Mouse (Mus musculus): Measurements from ENCODE around the gene Tbc1d8b. TPM values are rescaled to one million over a fixed set of nuclear protein-coding genes. Genes with fewer than 3 reads are reported as not detected.

Gene Tbc1d8b
- polyA plus RNA-seq (2016; fragmentation: Nextera tagmentation; extraction: Ambion mirVana), result 2.1 and 2.3 TPM in 2 replicates

- Histone ChIP-seq H3K9me3 (no peaks in the 10 kb centered on the region), H3K4me3 (replicated peaks) (peak within 1 kb of the TSS; percentile 51), H3K9ac (replicated peaks) (peak within 1 kb of the TSS; percentile 57), H3K27ac (0 out of 2 replicates have a peak within 1 kb of the TSS, but pooled peaks have one; percentile 17), H3K36me3 (no peaks in the 10 kb centered on the region), H3K27me3 (peaks cover 20% of the 10 kb centered on the region), H3K4me2 (peak within 1 kb of the TSS; percentile 56), H3K4me1 (replicated peaks) (no peaks in the 10 kb centered on the region)
- peak; percentile 99 for ATAC-seq (ENCODE audit: insufficient number of reproducible peaks, insufficient read depth, low FRiP score, low TSS enrichment, low read depth)
- 17% methylated on average over 43 of the region's 43 CpGs for WGBS
Observed at GRCm38 (mm10) chrX:139684775-139685695, at the start of gene Tbc1d8b. Tbc1d8b (plus strand) TSS chrX:139684996.

DNA sequence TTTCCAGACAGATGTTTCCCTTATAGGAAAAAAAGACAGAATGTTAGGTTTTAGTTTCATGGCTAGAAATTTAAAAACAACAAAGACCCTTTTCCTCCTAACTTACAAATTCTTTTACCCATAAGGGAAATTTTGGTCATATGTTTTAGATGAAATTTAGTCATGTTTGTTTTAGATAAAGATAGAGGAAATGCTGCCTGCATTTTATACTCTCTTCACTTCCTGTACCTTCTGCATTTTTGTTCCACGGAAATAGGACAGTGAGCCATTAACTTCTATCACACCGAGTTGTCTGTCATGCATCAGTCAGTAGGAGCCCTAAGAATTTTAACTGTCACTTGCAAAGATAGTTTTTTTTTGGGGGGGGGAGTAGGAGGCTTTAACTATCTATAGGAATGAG lies 45.1 kb upstream of the Tbc1d8b start:
- Histone ChIP-seq H3K4me2 (no peak overlapping the region), H3K27me3 (peaks cover 7% of the 10 kb centered on the region; the same call in 1 of the 2 replicates), H3K36me3 (no peaks in the 10 kb centered on the region), H3K27ac (no peak overlapping the region), H3K9ac (replicated peaks) (no peak overlapping the region), H3K4me1 (replicated peaks) (no peaks in the 10 kb centered on the region), H3K4me3 (replicated peaks) (no peak overlapping the region), H3K9me3 (no peaks in the 10 kb centered on the region)
- WGBS, result 73% methylated on average over 2 of the region's 2 CpGs
- ATAC-seq (ENCODE audit: insufficient number of reproducible peaks, insufficient read depth, low FRiP score, low TSS enrichment, low read depth), result no peak

- H3K27me3 ChIP-seq, result peaks cover 7% of the 10 kb centered on the region; the same call in 1 of the 2 replicates
Observed at GRCm38 (mm10) chrX:139640418-139640817, 44.4 kb upstream of the Tbc1d8b start.

DNA sequence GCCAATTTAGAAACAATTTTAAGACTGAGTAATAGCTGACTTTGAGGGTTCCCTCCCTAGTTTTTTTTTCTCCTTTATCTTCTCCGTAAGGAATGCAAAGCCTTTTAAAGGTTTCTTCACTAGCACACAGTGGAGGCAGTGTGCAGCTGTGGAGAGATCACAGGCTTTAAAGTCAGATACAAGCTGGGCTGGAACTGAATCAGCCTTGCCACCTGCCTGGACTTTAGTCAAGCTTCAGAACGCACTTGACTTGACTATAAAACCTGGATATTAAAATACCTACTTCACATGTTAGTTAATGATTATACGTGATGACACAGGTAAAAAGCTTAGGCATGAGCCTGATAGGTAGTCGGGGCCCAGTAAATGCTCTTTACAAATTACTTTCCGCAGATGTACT lies 32.6 kb upstream of the Tbc1d8b start:
- ATAC-seq (ENCODE audit: insufficient number of reproducible peaks, insufficient read depth, low FRiP score, low TSS enrichment, low read depth), result no peak
- Histone ChIP-seq H3K9me3 (no peaks in the 10 kb centered on the region), H3K27ac (no peak overlapping the region), H3K4me2 (no peak overlapping the region), H3K27me3 (peaks cover 6% of the 10 kb centered on the region; the same call in 1 of the 2 replicates), H3K36me3 (no peaks in the 10 kb centered on the region), H3K9ac (replicated peaks) (no peak overlapping the region), H3K4me3 (replicated peaks) (no peak overlapping the region), H3K4me1 (replicated peaks) (no peaks in the 10 kb centered on the region)
- 75% methylated on average over 5 of the region's 5 CpGs for WGBS

More at GRCm38 (mm10) chrX:139640418-139640817, 44.4 kb upstream of the Tbc1d8b start:
- no peak for ATAC-seq (ENCODE audit: insufficient number of reproducible peaks, insufficient read depth, low FRiP score, low TSS enrichment, low read depth)
- H3K9ac ChIP-seq (replicated peaks), result no peak overlapping the region
- H3K9me3 ChIP-seq, result no peaks in the 10 kb centered on the region
- H3K4me3 ChIP-seq (replicated peaks), result no peak overlapping the region
- H3K4me2 ChIP-seq, result no peak overlapping the region
- H3K36me3 ChIP-seq, result no peaks in the 10 kb centered on the region
- H3K4me1 ChIP-seq (replicated peaks), result no peaks in the 10 kb centered on the region
- no peak overlapping the region for H3K27ac ChIP-seq

DNA sequence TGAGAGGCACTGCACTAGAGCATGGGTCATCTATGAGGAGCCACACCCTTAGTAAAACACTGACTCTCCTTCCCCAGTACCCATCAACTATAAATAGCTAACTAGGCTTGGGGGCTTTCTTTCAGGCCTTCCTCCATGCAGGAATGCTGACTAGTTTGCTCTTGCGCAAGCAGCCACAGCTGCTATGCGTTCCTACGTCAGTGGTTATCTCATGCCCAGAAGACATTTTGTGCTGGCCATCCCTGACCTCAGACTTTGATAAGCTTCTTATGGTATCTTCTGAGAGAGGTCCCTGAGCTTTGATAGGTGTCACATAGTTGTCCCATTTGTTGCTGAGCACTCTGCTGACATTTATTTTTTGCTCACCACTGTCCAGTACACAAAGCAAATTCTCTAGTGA lies 31.5 kb upstream of the Tbc1d8b start:
- Histone ChIP-seq H3K4me1 (replicated peaks) (no peaks in the 10 kb centered on the region), H3K4me2 (no peak overlapping the region), H3K4me3 (replicated peaks) (no peak overlapping the region), H3K27ac (no peak overlapping the region), H3K9ac (replicated peaks) (no peak overlapping the region), H3K36me3 (no peaks in the 10 kb centered on the region), H3K9me3 (no peaks in the 10 kb centered on the region), H3K27me3 (0 out of 2 replicates have a peak, but pooled peaks cover 2% of the 10 kb centered on the region)
- ATAC-seq (ENCODE audit: insufficient number of reproducible peaks, insufficient read depth, low FRiP score, low TSS enrichment, low read depth), result no peak
- WGBS, result 86% methylated on average over 3 of the region's 3 CpGs

- 0 out of 2 replicates have a peak, but pooled peaks cover 3% of the 10 kb centered on the region for H3K27me3 ChIP-seq
- WGBS, result 68% methylated on average over 5 of the region's 5 CpGs
Observed at GRCm38 (mm10) chrX:139654350-139655063, 30.3 kb upstream of the Tbc1d8b start.

GRCm38 (mm10) chrX:139662111-139662510 lies 22.7 kb upstream of the Tbc1d8b start:
- Histone ChIP-seq H3K9me3 (no peaks in the 10 kb centered on the region), H3K9ac (replicated peaks) (no peak overlapping the region), H3K4me2 (no peak overlapping the region), H3K4me1 (replicated peaks) (no peaks in the 10 kb centered on the region), H3K4me3 (replicated peaks) (no peak overlapping the region), H3K27me3 (0 out of 2 replicates have a peak, but pooled peaks cover 3% of the 10 kb centered on the region), H3K36me3 (no peaks in the 10 kb centered on the region), H3K27ac (no peak overlapping the region)
- ATAC-seq (ENCODE audit: insufficient number of reproducible peaks, insufficient read depth, low FRiP score, low TSS enrichment, low read depth), result no peak
- 53% methylated on average over 1 of the region's 1 CpGs for WGBS

More at GRCm38 (mm10) chrX:139654350-139655063, 30.3 kb upstream of the Tbc1d8b start:
- Histone ChIP-seq H3K9me3 (no peaks in the 10 kb centered on the region), H3K27ac (no peak overlapping the region), H3K4me2 (no peak overlapping the region), H3K4me3 (replicated peaks) (no peak overlapping the region), H3K9ac (replicated peaks) (no peak overlapping the region), H3K36me3 (no peaks in the 10 kb centered on the region), H3K4me1 (replicated peaks) (no peaks in the 10 kb centered on the region)
- no peak for ATAC-seq (ENCODE audit: insufficient number of reproducible peaks, insufficient read depth, low FRiP score, low TSS enrichment, low read depth)

- WGBS, result 75% methylated on average over 2 of the region's 2 CpGs
- no peak overlapping the region for H3K4me3 ChIP-seq (replicated peaks)
- no peak overlapping the region for H3K27ac ChIP-seq
- no peak overlapping the region for H3K4me2 ChIP-seq
- H3K9ac ChIP-seq (replicated peaks), result no peak overlapping the region
- no peaks in the 10 kb centered on the region for H3K9me3 ChIP-seq
- no peaks in the 10 kb centered on the region for H3K27me3 ChIP-seq
- ATAC-seq (ENCODE audit: insufficient number of reproducible peaks, insufficient read depth, low FRiP score, low TSS enrichment, low read depth), result no peak
- H3K4me1 ChIP-seq (replicated peaks), result no peaks in the 10 kb centered on the region
- H3K36me3 ChIP-seq, result no peaks in the 10 kb centered on the region
Observed at GRCm38 (mm10) chrX:139665829-139666228, 19.0 kb upstream of the Tbc1d8b start.

- Histone ChIP-seq H3K4me2 (peak overlapping the region; percentile 52), H3K9ac (replicated peaks) (no peak overlapping the region; the same call in 1 of the 2 replicates), H3K4me3 (replicated peaks) (peak overlapping the region; percentile 51), H3K9me3 (no peaks in the 10 kb centered on the region), H3K27me3 (peaks cover 20% of the 10 kb centered on the region), H3K36me3 (no peaks in the 10 kb centered on the region), H3K4me1 (replicated peaks) (no peaks in the 10 kb centered on the region), H3K27ac (0 out of 2 replicates have a peak overlapping the region, but pooled peaks have one; percentile 17)
- WGBS, result 16% methylated on average over 8 of the region's 8 CpGs
- ATAC-seq (ENCODE audit: insufficient number of reproducible peaks, insufficient read depth, low FRiP score, low TSS enrichment, low read depth), result no peak; the same call in 1 of the 2 replicates
Observed at GRCm38 (mm10) chrX:139684410-139684774, 404 bp upstream of the Tbc1d8b start.

DNA sequence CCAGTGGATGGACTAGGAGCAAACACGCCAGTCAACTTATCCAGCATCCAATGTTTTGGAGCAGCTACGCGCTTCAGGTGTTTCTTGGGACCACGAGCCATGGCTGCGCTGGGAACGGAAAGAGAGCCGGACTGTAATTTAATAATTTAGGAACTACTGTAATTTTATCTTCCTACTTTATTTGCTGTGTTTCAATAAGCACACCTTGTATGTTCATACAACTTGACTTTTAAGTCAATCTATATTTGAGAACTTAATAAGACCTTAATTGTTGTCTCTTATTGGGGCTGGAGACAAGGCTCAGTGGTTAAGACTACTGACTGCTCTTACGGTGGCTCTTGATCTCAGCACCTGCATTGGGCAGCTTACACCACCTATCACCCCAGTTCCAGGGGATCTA lies 29.6 kb downstream of the Tbc1d8b start, which contains the start of gene Gm15013:
Gene Gm15013, minus strand, starts transcription at position 101 of the 400 bp plus-strand sequence.
- no peak for ATAC-seq (ENCODE audit: insufficient number of reproducible peaks, insufficient read depth, low FRiP score, low TSS enrichment, low read depth)
- Histone ChIP-seq H3K36me3 (no peaks in the 10 kb centered on the region), H3K4me3 (replicated peaks) (no peak within 1 kb of the TSS), H3K27me3 (0 out of 2 replicates have a peak, but pooled peaks cover 3% of the 10 kb centered on the region), H3K4me2 (no peak within 1 kb of the TSS), H3K9me3 (no peaks in the 10 kb centered on the region), H3K27ac (no peak within 1 kb of the TSS), H3K4me1 (replicated peaks) (no peaks in the 10 kb centered on the region), H3K9ac (replicated peaks) (no peak within 1 kb of the TSS)
- 96% methylated on average over 8 of the region's 8 CpGs for WGBS

- no peak overlapping the region for H3K4me2 ChIP-seq
- no peak overlapping the region for H3K9ac ChIP-seq (replicated peaks)
- H3K27me3 ChIP-seq, result peaks cover 9% of the 10 kb centered on the region
- no peak overlapping the region for H3K4me3 ChIP-seq (replicated peaks)
- 91% methylated on average over 2 of the region's 2 CpGs for WGBS
- no peaks in the 10 kb centered on the region; the same call in 1 of the 2 replicates for H3K36me3 ChIP-seq
- H3K9me3 ChIP-seq, result no peaks in the 10 kb centered on the region
- H3K27ac ChIP-seq, result no peak overlapping the region
- no peaks in the 10 kb centered on the region for H3K4me1 ChIP-seq (replicated peaks)
- no peak for ATAC-seq (ENCODE audit: insufficient number of reproducible peaks, insufficient read depth, low FRiP score, low TSS enrichment, low read depth)
Observed at GRCm38 (mm10) chrX:139722350-139722749, 37.6 kb downstream of the Tbc1d8b start.

Data from limb, embryonic 12.5 days (tissue).